Mouse (Mus musculus) C2C12 (cell line): Measurements from ENCODE around the gene Cnr1.

Source experiments
- CTCF ChIP-seq: IDR thresholded peaks from one replicate; pipeline ENCODE4 v1.5.1; 2011; ENCODE audit not compliant: control insufficient read depth, insufficient read depth, insufficient read length
- MAX ChIP-seq: IDR thresholded peaks from one replicate; pipeline ENCODE4 v1.6.1; 2011; ENCODE audit warnings: mild to moderate bottlenecking, control low read depth
- MYOD1 ChIP-seq: IDR thresholded peaks from one replicate; pipeline ENCODE4 v1.6.1; 2011; ENCODE audit warnings: low read depth; ENCODE audit not compliant: control insufficient read depth, insufficient read length

- no peak for TF ChIP-seq CTCF
- no peak for TF ChIP-seq MAX
- TF ChIP-seq MYOD1, result no peak
Observed at GRCm38 (mm10) chr4:33892178-33892869, 32.1 kb upstream of the Cnr1 start.
